Comparison of ENCODE assay signal across 8 mouse cellular contexts in genomic region chr12:10390671-10391441, GRCm38 (mm10). TPM values are rescaled to one million over a fixed set of nuclear protein-coding genes. Genes with fewer than 3 reads are reported as not detected.
DNase-seq lines count a peak whose midpoint lies in the region; ATAC-seq lines count a peak whose summit lies in the region.

TSS of gene Rdh14 (plus strand) at chr12:10390772.

- peak; percentile 96 for DNase-seq in adipocyte (ENCODE audit: low spot score)
- peak; percentile 92 for DNase-seq in embryo, embryonic 10 days (ENCODE audit: low spot score)
- DNase-seq in gastrocnemius, postnatal 10 days: peak; percentile 93
- DNase-seq in induced T-regulatory cell, adult 2 months (ENCODE audit: low read depth): peak; percentile 95
- peak; percentile 82 to 98 for DNase-seq in left cerebral cortex, adult 9 months (ENCODE audit: low spot score in 2 of 2)
- peak; percentile 96 for DNase-seq in right cerebral cortex, postnatal 14 days
- DNase-seq in urinary bladder, postnatal 36 days (ENCODE audit: low spot score in 2 of 2): peak; percentile 94 to 97

- ATAC-seq in megakaryocyte progenitor cell, adult 5-6 weeks (replicated peaks; ENCODE audit: poor library complexity): peak; percentile 96

RNA-seq across cellular contexts. Expression of gene Rdh14, which starts in this region (rescaled TPM):
- total RNA-seq in gastrocnemius, postnatal 10 days (2021): 10 to 100 TPM; 31.3 to 36.5 TPM
- 17.0 and 17.7 TPM in 2 replicates for total RNA-seq in megakaryocyte progenitor cell, adult 5-6 weeks (2015)
- total RNA-seq in megakaryocyte progenitor cell, adult 5-6 weeks (2017): 7.4 and 8.0 TPM in 2 replicates

Comparison
In these comparisons a context has a peak if more than half of its experiments do, and no peak if none do; other contexts are left out.
1. Peak in every context shown above with its lines: DNase-seq and ATAC-seq.